Mouse (Mus musculus): ENCODE measurements at regions not wholly inside any gene's neighbourhood (a gene's known extent, or its start where the extent isn't known, plus 50 kb on each side); places are given as distances from the start of the nearest gene placed in this dataset.

- no peak for TF ChIP-seq CTCF (IDR thresholded peaks at IDR 0.05; ENCODE audit: low read depth)
- no peak for TF ChIP-seq EP300 (IDR thresholded peaks at IDR 0.05; ENCODE audit: low read depth)
Observed at GRCm38 (mm10) chr13:31503191-31503590, 52.7 kb upstream of the Foxq1 start.
